Mouse (Mus musculus): Measurements from ENCODE around the gene Dpy30. TPM values are rescaled to one million over a fixed set of nuclear protein-coding genes. Genes with fewer than 3 reads are reported as not detected.
A peak's percentile ranks its signal among the peaks of the same experiment; 100 is the strongest.

Dpy30 gene
- total and polyA plus RNA-seq, 3 experiments = 121 to 192 TPM; not detected in 1

GRCm38 (mm10) chr17:74286140-74286730, 37.5 kb downstream of the Dpy30 start:
- H3K36me3 ChIP-seq (ENCODE audit: control insufficient read depth in 1 of 2, insufficient read depth in 2 of 2, low read length in 2 of 2) = peaks cover 5 to 52% of the 10 kb centered on the region in 2 experiments
- DNase-seq (ENCODE audit: low read depth, low spot score) = peak; percentile 69
- H3K9ac ChIP-seq (ENCODE audit: control insufficient read depth, low read depth, low read length, poor library complexity, severe bottlenecking) = no peak overlapping the region
- H3K9me3 ChIP-seq (replicated peaks; ENCODE audit: insufficient read depth, low read length) = no peaks in the 10 kb centered on the region
- H3K4me3 ChIP-seq (ENCODE audit: control insufficient read depth in 1 of 2, insufficient read depth in 1 of 2, low read depth in 2 of 2, low read length in 2 of 2) = no peak overlapping the region; a peak in 1 of 4 replicates
- H3K4me1 ChIP-seq (ENCODE audit: control insufficient read depth in 1 of 2, insufficient read depth in 2 of 2, low read length in 2 of 2) = peaks cover 27 to 39% of the 10 kb centered on the region in 2 experiments
- peaks cover 72% of the 10 kb centered on the region for H3K79me2 ChIP-seq (ENCODE audit: control insufficient read depth, insufficient read depth, low read length, poor library complexity)
- H3K27me3 ChIP-seq (ENCODE audit: control insufficient read depth in 1 of 2, insufficient read depth in 2 of 2, low read length in 2 of 2) = no peaks in the 10 kb centered on the region
- peak overlapping the region; percentile 71 for H3K27ac ChIP-seq (ENCODE audit: control insufficient read depth, low read depth, low read length)
- peak; percentile 80 to 95 for TF ChIP-seq EP300 (IDR thresholded peaks at IDR 0.05; ENCODE audit: low read depth in 1 of 2, low read length in 2 of 2)
- peak; percentile 82 for TF ChIP-seq BHLHE40 (IDR thresholded peaks at IDR 0.05; ENCODE audit: borderline replicate concordance, low read depth, low read length)
- peak; percentile 86 for TF ChIP-seq TCF12 (IDR thresholded peaks at IDR 0.05; ENCODE audit: low read depth, low read length)
- no peak for TF ChIP-seq ZKSCAN1 (IDR thresholded peaks at IDR 0.05; ENCODE audit: low read depth, low read length)
- TF ChIP-seq ETS1 (IDR thresholded peaks at IDR 0.05; ENCODE audit: low read depth, low read length) = peak; percentile 79
- no peak for TF ChIP-seq JUND (IDR thresholded peaks at IDR 0.05; ENCODE audit: low read depth, low read length)
- no peak for TF ChIP-seq E2F4 (IDR thresholded peaks at IDR 0.05; ENCODE audit: borderline replicate concordance, low read depth, low read length)
- TF ChIP-seq CHD2 (IDR thresholded peaks at IDR 0.05; ENCODE audit: low read length) = no peak
- TF ChIP-seq TAL1 (IDR thresholded peaks at IDR 0.05; ENCODE audit: low read length) = peak; percentile 4; the same call in 1 of the 2 replicates
- TF ChIP-seq NELFE (IDR thresholded peaks at IDR 0.05; ENCODE audit: low read depth, low read length) = no peak
- TF ChIP-seq MAFK (IDR thresholded peaks at IDR 0.05; ENCODE audit: borderline replicate concordance, low read depth, low read length) = no peak
- no peak for TF ChIP-seq ZC3H11A (IDR thresholded peaks at IDR 0.05; ENCODE audit: low read depth, low read length)
- no peak for TF ChIP-seq KAT2A (conservative IDR thresholded peaks at IDR 0.05; ENCODE audit: low read depth, low read length)
- TF ChIP-seq ZMIZ1 (IDR thresholded peaks at IDR 0.05; ENCODE audit: low read depth, low read length) = peak; percentile 36; the same call in 1 of the 2 replicates
- TF ChIP-seq RAD21 (IDR thresholded peaks at IDR 0.05; ENCODE audit: low read depth, low read length) = no peak
- TF ChIP-seq MAZ (IDR thresholded peaks at IDR 0.05; ENCODE audit: low read depth, low read length) = 0 out of 2 replicates have a peak, but pooled peaks have one; percentile 23
- no peak for TF ChIP-seq CTCF (IDR thresholded peaks at IDR 0.05 in 2 of 3, conservative IDR thresholded peaks at IDR 0.05 in 1 of 3; ENCODE audit: control insufficient read depth in 1 of 3, insufficient read depth in 1 of 3, low read depth in 2 of 3, low read length in 3 of 3, poor library complexity in 1 of 3, severe bottlenecking in 1 of 3)
- peak; percentile 90 for TF ChIP-seq SIN3A (IDR thresholded peaks at IDR 0.05; ENCODE audit: low read length)
- peak; percentile 62 for TF ChIP-seq MXI1 (IDR thresholded peaks at IDR 0.05; ENCODE audit: low read depth, low read length)
- TF ChIP-seq POLR2A (IDR thresholded peaks at IDR 0.05; ENCODE audit: control insufficient read depth in 1 of 2, insufficient read depth in 1 of 2, low read depth in 1 of 2, low read length in 2 of 2, poor library complexity in 1 of 2) = no peak
- no peak for TF ChIP-seq POLR2AphosphoS5 (IDR thresholded peaks at IDR 0.05; ENCODE audit: borderline replicate concordance, low read depth, low read length)
- TF ChIP-seq MAX (IDR thresholded peaks at IDR 0.05; ENCODE audit: low read length) = no peak
- peak; percentile 44; the same call in 1 of the 2 replicates for TF ChIP-seq TBP (IDR thresholded peaks at IDR 0.05; ENCODE audit: low read depth, low read length)
- TF ChIP-seq NRF1 (IDR thresholded peaks at IDR 0.05; ENCODE audit: insufficient read depth, low read depth, low read length, poor library complexity, severe bottlenecking) = no peak
- TF ChIP-seq GATA1 (IDR thresholded peaks at IDR 0.05; ENCODE audit: low read depth, low read length) = peak; percentile 76
- TF ChIP-seq CHD1 (IDR thresholded peaks at IDR 0.05; ENCODE audit: low read depth, low read length) = peak; percentile 51; the same call in 1 of the 2 replicates
- no peak for TF ChIP-seq ELF1 (IDR thresholded peaks at IDR 0.05; ENCODE audit: low read depth, low read length)
- peak; percentile 90 for TF ChIP-seq MYB (IDR thresholded peaks at IDR 0.05; ENCODE audit: low read depth, low read length)
- no peak for TF ChIP-seq GABPA (IDR thresholded peaks at IDR 0.05; ENCODE audit: low read depth, low read length)
- TF ChIP-seq HCFC1 (IDR thresholded peaks at IDR 0.05; ENCODE audit: low read depth, low read length) = no peak
- TF ChIP-seq USF1 (IDR thresholded peaks at IDR 0.05; ENCODE audit: low read depth, low read length) = no peak
- TF ChIP-seq RCOR1 (IDR thresholded peaks at IDR 0.05; ENCODE audit: low read depth, low read length) = peak; percentile 48; the same call in 1 of the 2 replicates
- TF ChIP-seq POLR2AphosphoS2 (IDR thresholded peaks at IDR 0.05; ENCODE audit: low read length) = no peak
- peak; percentile 73 for TF ChIP-seq ZNF384 (IDR thresholded peaks at IDR 0.05; ENCODE audit: low read depth, low read length)
- no peak; a peak in 1 of 4 replicates for TF ChIP-seq USF2 (IDR thresholded peaks at IDR 0.05; ENCODE audit: borderline replicate concordance in 1 of 2, insufficient read depth in 1 of 2, low read depth in 1 of 2, low read length in 2 of 2)
- TF ChIP-seq MEF2A (IDR thresholded peaks at IDR 0.05; ENCODE audit: extremely low read depth, insufficient replicate concordance, low read depth, low read length, poor library complexity, severe bottlenecking) = no peak
- no peak for TF ChIP-seq MYC (IDR thresholded peaks at IDR 0.05; ENCODE audit: low read depth, low read length)
